Mouse (Mus musculus): Measurements from ENCODE around the gene Gm20388. TPM values are rescaled to one million over a fixed set of nuclear protein-coding genes. Genes with fewer than 3 reads are reported as not detected.
"Not testable (repeated sequence)": the region's sequence is repeated elsewhere in the genome, so short reads cannot be mapped to it uniquely, and the experiment has no call there.

Gm20388 gene
- total RNA-seq, 2 experiments from 2014 or later = 10.3 to 10.6 TPM

DNA sequence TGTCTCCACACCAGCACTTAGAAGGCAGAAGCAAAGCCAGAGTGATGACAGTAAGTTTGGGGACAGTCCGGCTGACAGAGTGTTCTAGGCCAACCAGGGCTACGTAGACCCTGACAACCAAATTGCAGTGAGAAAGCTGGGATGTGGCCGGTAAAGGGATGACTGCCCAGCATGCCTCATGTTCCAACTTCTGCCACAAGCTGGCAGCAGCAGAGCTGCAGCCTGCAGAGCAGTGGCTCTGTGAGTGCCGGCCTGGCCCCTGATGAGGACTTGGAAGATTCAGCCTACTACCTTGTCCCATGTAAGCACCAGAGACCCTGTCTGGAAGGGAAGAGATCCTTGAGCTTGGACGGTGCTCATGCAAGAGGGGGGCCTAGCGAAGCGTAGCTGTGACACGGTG lies 765.1 kb downstream of the Gm20388 start:
- intact Hi-C loops (cut with DNase I) = loop anchor here (5.0 kb wide), 1 partner anchor 417 kb away; no protein-coding TSS in a partner anchor
- DNase-seq (ENCODE audit: low spot score in 2 of 2) = no peak

DNA sequence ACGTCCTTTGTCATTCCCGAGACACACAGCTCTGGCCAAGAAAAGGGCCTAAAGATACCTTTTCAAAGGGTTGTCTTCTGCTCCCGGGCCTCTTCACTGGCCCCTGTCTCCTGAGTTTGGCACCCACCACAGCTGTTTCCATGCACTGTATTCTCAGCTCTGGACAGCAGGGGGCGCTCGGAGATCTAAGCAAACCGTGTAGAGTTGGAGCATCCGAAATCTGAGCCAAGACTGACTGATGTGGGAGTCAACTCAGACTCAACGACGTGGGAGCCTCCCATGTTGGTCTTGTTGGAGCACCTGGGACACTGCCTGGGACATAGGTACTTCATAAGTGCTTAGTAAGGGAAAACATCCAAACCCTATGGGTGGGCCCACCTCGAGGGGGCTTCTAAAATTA lies 767.8 kb downstream of the Gm20388 start:
- intact Hi-C loops (cut with DNase I) = loop anchor here (1.0 to 5.0 kb wide), 2 partner anchors 118 to 414 kb away; no protein-coding TSS in a partner anchor
- peak; percentile 69 to 78 for DNase-seq (ENCODE audit: low spot score in 2 of 2)

DNA sequence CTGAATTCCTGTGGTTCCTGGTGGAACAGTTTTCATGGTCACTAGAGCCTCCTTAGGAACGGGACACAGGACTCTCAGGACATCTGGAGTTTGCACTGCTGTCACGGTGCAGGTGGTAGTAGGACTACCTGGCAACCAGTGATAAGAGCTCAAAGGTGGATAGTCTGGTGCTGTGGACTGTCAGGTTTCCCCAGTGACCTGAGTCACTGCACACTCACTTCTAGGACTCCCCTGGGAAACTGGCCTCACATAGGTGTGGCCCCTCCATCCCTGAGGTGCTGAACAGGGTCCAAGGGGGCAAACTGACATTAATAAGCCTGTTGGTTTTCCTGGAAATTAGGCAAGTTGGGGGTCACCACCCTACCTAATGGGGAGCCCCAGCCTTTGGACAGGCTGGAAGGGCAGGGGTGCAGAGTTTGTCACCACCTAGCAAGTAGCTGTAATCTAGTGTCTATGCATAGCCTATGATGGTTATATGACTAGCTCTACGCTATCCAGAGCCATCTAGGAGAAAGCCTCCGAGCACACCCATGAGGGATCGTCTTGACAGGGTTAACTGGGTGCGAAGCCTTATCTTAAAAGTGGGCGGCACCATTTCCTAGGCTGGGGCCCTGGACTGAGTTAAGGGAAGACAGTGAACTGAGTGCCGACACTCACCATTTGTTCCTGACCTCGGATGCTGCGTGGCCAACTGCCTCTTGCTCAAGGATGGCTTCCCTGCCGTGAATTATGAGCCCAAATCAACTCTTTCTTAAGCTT lies 769.2 kb downstream of the Gm20388 start:
- intact Hi-C loops (cut with DNase I) = loop anchor here (5.0 kb wide), 2 partner anchors 57 to 412 kb away; partner anchors contain the start of gene Irf8
- no peak for DNase-seq (ENCODE audit: low spot score in 2 of 2)

DNA sequence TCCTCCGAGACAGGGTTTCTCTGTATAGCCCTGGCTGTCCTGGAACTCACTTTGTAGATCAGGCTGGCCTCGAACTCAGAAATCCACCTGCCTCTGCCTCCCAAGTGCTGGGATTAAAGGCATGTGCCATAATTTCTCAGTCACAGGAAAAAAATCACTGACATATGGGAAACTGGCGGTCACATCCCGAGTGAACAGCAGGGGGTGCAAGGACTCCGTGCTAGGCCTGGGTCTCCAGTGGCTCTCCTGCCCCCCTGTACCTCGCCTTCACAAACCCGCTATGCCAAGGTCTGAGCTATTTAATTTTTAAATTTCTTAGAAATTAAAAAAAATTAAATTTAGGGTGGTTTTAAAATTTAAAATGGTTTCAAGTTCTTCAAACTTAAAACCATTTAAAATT lies 769.8 kb downstream of the Gm20388 start:
- intact Hi-C loops (cut with DNase I) = loop anchor here (5.0 kb wide), 1 partner anchor 57 kb away; the partner anchor contains the start of gene Irf8
- not testable (repeated sequence) for DNase-seq (ENCODE audit: low spot score in 2 of 2)

DNA sequence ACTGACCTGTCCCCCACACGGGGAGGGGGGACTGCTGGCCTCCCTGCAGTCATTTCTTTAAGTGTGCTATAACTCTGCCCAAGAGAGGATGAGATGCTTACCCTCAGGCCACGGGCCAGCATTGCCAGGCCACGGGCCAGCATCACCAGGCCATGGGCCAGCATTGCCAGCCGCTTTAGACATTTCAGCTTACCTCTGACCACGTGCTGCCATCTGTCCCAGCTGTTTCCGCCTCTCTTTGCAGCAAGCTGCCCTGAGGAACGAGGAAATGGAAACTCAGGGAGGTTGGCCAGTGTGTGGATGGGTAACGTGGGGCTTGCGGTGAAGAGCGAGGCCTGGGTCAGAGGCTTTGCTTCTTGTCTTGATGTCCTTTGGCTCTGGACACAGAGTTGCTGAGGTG lies 770.5 kb downstream of the Gm20388 start:
- intact Hi-C loops (cut with DNase I) = loop anchor here (5.0 kb wide), 1 partner anchor 56 kb away; the partner anchor contains the start of gene Irf8

DNA sequence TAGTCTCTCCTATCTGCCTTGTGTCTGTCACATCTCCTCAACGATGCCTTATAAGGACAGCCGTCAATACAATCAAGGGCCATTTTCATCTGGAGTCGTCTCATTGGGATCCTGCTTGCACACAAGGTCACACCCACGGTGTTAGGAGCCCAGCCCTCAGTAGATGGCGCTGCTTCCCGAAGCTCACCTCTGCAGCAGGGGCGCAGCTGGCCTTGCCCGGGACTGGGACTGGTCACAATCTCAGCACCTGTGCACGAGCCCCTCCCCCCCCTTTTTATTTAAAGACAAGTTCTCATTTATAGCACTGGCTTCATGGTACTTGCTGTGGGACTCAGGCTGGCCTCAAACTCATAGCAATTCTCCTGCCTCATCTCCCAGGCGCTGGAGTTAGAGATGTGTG lies 773.0 kb downstream of the Gm20388 start:
- DNase-seq (ENCODE audit: low spot score in 2 of 2) = peak in 1 of 2 experiments; percentile 37
- intact Hi-C loops (cut with DNase I) = loop anchor here (1.0 to 5.0 kb wide), 2 partner anchors 54 to 113 kb away; partner anchors contain the start of gene Irf8

More for the DNA sequence above, 770.5 kb downstream of the Gm20388 start:
- DNase-seq (ENCODE audit: low spot score in 2 of 2) = no peak

DNA sequence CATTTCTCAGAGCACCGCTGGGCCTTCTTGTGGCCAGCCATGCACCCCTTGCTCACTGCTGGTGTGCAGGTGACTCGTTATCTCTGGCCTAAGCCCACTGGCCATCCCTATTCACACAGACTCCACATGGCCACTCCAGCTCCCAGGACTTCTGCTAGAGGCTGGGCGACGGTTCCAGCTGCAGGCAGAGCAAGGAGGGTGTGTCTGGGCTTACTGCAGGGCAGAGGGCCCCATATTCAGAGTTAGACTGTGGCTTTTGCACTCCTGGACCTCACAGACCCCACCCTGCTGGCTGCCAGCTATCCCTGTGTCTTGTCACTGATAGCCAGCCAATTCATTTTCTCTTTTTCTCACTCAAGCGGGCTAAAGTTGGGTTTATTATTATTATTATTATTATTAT lies 773.4 kb downstream of the Gm20388 start:
- intact Hi-C loops (cut with DNase I) = loop anchor here (5.0 kb wide), 1 partner anchor 53 kb away; the partner anchor contains the start of gene Irf8
- no peak for DNase-seq (ENCODE audit: low spot score in 2 of 2)

DNA sequence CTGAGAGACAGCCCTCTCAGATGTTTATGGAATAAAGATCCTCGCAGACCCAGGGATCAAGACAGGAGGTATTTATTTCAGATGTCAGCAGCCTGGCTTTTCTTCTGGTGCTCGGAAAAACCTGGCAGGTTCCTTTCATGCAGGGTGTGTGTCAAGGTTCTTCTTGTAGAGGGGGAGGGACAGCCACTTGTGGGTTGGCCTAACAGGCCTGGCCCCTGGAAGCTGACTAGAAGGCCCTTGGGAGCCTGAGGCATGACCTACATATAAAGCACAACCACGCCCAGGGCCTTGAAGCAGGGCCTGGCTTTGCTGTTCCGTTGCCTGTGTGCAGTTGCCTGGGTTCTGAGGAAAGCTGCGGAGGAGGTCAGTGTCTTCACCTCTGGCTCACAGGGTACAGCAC lies 774.5 kb downstream of the Gm20388 start:
- DNase-seq (ENCODE audit: low spot score in 2 of 2) = no peak
- intact Hi-C loops (cut with DNase I) = no loop called here

DNA sequence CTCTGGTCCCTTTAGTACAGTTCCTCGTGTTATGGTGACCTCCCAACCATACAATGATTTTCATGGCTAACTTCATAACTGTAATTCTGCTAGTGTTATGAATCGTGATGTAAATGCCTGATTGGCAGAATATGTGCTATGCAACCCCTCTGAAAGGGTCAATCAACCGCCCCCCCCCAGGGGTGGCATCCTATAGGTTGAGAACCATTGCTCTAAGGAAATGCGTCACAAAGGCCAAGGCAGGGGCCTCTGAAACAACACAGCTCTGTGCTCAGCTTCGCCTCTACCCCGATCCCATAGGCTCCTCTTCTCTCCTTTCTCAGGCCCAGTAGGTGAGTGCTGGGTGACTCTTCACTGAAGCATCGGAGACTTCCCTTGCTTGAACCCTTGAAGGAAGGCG lies 775.0 kb downstream of the Gm20388 start:
- intact Hi-C loops (cut with DNase I) = no loop called here
- no peak for DNase-seq (ENCODE audit: low spot score in 2 of 2)

DNA sequence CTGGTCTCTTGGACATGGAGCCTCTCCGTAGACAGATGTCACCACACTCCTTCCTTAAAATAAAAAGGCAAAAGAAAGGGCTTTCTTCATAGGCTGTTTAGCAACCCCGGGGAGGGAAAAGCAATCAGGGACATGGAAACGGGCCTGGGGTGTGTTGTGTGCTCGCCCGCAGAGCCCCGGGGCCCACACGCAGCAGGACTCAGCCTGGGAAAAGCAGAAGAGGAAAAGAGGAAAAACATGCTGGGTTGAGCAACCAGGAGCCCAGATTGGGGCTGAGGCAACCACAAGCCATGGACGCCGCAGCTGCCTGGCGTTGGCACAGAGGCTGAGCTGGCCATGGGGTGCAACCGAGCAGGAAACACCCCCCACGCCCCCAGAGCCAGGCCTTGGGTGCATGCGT lies 775.4 kb downstream of the Gm20388 start:
- intact Hi-C loops (cut with DNase I) = no loop called here
- DNase-seq (ENCODE audit: low spot score in 2 of 2) = no peak

DNA sequence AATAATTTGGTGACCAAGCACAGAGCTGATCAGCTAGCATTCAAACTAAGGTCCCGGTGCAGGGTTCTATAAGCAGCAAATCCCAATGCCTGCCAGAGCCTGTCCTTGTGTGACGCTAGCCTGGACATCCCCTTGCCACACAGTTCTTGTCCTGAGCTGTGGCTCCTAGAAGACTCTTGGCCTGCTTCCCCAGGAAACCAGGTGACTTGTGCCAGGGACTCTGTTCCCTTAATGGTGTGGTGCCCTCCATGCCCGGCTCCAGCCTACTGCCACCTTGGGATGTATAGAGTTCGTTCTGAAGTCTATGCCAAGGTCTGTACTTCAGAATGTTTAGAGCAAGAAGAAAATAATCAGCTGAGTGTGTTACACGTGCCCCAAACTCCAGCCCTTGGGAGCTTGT lies 775.9 kb downstream of the Gm20388 start:
- intact Hi-C loops (cut with DNase I) = no loop called here
- no peak for DNase-seq (ENCODE audit: low spot score in 2 of 2)

DNA sequence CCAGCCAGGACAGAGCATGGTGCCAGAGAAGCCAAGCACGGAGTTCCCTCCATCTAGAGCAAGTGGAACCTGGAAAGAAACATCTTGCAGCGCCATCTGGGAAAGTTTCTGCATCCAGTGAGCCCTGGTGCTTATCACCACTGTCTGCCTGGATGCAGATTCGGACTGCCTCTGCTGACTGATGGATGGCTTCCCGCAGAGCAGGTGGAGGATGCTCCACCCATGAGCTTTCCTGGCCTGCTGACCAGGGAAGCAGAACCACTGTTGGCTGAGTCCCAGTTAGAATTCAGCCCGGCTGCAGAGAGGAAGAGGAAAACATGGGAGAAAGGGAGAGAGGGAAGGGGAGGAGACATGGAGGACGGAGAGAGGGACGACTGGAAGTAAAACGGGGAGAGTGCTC lies 777.1 kb downstream of the Gm20388 start:
- intact Hi-C loops (cut with DNase I) = no loop called here
- DNase-seq (ENCODE audit: low spot score in 2 of 2) = no peak

DNA sequence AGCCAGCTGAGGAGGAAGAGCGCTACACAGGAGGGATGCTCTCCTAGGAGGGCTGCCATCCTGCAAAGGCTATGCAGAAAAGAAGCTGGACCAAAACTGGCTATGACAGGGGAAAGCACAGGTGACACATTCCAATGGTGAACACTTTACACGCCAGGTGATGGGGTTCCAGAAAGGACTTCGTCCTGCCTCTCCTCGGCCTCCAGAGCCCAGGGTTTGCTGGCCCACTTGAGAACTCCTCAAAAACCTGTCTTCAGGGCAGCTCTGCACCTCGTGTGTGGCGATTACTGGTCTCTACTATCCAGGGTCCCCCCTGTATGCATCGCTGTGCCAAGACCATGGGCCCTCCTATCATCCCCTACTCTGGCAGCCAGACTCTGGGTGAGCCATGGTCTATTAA lies 777.9 kb downstream of the Gm20388 start:
- DNase-seq (ENCODE audit: low spot score in 2 of 2) = no peak
- intact Hi-C loops (cut with DNase I) = no loop called here

DNA sequence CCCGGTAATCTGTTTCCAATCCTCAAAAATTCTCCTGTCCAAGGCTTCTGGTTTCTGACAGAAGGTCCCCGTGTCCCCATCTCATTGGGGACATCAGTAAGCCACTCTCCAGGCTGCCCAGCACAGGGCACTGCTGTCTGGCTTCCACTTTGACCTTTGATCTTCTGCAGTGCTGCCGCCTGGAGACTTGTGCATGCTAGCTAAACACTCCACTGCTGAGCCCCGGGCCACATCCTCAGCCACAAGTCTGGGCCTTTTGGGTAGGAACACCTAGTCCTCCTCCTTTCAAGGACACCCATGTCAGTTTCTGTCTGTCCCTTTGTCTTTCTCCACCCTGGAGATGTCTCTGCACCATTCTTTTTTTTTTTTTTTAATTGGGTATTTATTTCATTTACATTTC lies 782.3 kb downstream of the Gm20388 start:
- no peak for DNase-seq (ENCODE audit: low spot score in 2 of 2)
- intact Hi-C loops (cut with DNase I) = no loop called here

DNA sequence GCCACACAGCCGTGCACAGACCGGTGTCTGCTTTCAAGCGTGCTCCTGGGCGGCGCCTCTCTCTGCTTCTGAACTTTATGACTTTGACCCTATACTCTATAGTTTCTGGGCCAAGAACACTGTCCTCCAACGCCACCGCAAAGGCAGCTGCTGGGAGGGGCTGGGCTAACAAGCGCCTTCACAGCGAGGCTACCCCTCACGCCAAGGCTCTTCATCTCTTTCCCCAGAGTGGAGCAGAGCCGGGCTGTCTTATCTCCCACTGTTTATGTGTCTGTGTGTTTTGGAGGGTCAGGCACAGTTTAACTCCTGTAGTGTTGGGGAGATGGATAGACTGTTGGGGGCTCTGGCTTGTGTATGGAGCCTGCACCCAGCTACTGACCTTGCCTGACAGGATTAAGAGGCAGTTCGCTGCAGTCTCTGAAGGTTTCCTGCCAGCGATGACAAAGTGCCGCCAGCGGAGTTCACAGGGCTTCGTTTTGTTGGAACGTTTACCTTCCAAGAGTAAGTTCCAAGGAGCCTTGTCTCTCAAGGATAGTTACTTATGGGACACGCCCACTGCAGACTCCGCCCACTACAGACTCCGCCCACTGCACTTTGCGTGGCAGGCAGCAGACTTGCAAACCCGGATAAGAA lies 783.3 kb downstream of the Gm20388 start:
- intact Hi-C loops (cut with DNase I) = no loop called here
- DNase-seq (ENCODE audit: low spot score in 2 of 2) = no peak

DNA sequence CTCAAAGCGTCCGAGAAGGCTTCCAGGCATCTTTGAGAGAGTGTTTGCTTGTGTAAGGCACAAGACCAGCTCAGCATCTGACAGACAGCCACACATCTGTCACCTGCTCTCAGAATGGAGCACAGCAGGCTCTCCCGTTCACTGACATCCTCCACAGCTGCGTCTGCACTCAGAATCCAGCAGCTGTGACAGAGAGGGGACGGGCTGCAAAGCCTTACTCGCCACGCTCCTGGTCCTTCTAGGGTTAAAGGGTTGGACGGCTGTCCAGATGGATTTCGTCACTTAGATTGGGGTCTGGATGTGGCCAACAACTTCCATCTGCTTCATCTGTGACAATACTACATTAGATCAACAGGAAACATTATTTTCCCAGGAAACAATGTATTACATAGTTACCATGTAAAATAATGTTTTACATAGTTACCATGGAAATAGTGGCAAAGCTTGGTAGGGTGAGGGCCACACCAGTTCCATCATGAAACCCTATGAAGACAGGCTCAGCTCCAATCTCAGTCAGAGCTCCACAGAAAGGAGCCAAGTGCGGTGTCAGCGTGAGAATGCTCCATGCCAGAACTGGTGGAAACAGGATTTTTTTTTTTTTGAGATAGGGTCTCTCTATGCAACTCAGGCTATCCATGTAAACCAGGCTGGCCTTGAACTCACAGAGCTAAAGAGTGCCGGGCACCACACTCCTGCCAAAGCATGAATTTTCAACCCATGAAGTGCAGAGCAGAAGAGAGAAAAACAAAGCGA lies 785.9 kb downstream of the Gm20388 start:
- intact Hi-C loops (cut with DNase I) = no loop called here
- no peak for DNase-seq (ENCODE audit: low spot score in 2 of 2)

DNA sequence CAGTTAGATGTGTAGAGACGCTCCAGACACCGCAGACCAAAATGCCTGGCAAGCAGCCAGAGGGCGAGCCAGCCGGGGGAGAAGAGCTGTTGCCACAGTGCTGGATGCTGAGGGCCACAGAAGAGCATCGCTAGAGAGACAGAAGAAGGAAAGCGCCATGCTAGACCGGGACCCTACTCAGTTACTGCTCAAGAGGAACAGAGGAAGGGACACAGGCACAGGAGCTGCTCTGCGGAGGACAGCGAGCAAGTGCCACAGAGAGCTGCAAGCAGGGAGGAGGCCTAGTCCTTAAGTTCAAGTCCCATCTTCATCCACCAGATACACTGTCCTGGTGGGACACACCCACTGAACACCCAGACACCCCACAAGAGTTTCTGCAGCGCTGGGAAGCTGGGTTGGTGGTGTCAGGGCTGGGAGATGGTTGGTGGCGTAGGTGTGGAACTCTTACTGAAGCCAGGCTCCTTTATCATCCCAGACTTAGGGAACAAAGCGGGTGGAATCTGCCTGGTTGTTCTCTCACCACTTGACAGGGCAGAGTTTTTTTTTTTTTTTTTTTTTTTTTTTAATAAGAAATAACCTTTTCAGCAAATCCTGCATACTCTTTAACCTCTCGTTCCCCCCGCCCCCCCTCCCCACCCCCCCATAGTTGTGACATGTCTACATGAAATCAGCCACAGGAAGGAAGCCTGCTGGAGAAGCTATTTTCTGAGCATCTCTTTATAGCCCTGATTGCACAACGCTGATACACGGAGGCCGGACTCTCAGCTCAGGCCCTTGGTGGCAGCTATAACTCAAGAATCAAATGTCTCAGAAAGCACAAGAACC lies 786.7 kb downstream of the Gm20388 start:
- intact Hi-C loops (cut with DNase I) = no loop called here
- no peak for DNase-seq (ENCODE audit: low spot score in 2 of 2)

DNA sequence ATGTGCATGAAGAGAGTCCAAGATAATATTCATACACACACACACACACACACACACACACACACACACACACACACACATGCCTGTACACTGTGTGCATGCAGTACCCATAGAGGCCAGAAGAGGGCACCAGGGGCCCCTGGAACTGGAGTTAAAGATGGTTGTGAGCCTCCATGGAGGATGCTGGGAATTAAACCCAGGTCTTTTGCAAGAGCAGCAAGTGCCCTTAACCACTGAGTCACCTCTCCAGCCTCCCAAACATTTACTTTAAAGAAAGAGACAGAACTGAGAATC lies 787.3 kb downstream of the Gm20388 start:
- intact Hi-C loops (cut with DNase I) = no loop called here
- DNase-seq (ENCODE audit: low spot score in 2 of 2) = no peak

DNA sequence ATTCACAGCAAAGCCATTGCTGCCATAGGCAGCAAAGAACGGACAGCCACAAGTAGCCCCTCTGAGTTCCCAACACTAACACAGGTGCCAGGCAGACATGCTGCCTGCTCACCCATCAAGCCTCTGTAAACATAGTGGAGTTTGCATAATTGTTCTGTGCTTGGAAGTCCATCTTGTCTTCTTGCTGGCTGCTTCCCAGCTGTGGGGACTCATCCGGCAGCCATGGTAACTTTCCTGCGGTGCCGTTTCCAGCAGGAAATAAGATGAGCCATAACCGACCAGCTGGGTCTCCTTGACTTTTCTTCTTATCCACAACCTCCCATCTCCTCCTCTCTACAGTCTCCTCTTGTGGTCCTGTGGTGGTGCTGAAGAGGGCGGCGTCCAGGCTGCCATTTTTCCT lies 787.8 kb downstream of the Gm20388 start:
- intact Hi-C loops (cut with DNase I) = no loop called here
- DNase-seq (ENCODE audit: low spot score in 2 of 2) = no peak

DNA sequence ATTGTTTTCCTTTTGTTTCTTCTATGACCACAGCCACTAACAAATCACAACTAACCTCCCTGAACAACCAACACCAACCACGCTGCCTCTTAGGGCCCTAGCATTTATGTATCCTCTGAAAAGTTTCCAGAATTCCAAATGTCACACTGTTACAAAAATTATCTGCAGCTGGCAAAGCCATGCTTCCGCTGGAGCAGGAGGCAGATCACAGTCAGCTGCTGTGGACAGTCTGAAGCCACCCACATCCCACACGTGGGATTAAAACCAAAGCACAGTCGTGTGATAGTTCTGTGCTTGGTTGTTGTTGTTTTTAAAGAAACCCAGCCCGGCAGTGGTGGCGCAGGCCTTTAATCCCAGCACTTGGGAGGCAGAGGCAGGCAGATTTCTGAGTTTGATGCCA lies 788.4 kb downstream of the Gm20388 start:
- no peak for DNase-seq (ENCODE audit: low spot score in 2 of 2)
- intact Hi-C loops (cut with DNase I) = no loop called here
